Mouse (Mus musculus) hindbrain, embryonic 15.5 days (tissue): ENCODE results near the gene Clec2d. TPM values are rescaled to one million over a fixed set of nuclear protein-coding genes. Genes with fewer than 3 reads are reported as not detected.

Experiments
- ATAC-seq: fragments of 200-750 bp; cut with Nextera tagmentation; 2 replicates; pipeline ENCODE4 v1.8.0; 2017; ENCODE audit warnings: low read depth, moderate number of reproducible peaks, moderate TSS enrichment; ENCODE audit not compliant: low FRiP score
- H3K27ac ChIP-seq: fragments of 300-500 bp; sonication (generic); replicated peaks from 2 replicates; pipeline ENCODE4 v1.5.1; 2015; ENCODE audit warnings: mild to moderate bottlenecking, inconsistent platforms
- H3K27me3 ChIP-seq: fragments of 300-500 bp; sonication (generic); 2 replicates; pipeline ENCODE4 v1.6.1; 2015; ENCODE audit warnings: control low read depth, inconsistent platforms
- H3K36me3 ChIP-seq: fragments of 300-500 bp; sonication (generic); 2 replicates; pipeline ENCODE4 v1.6.1; 2015; ENCODE audit warnings: control low read depth, inconsistent platforms
- H3K4me1 ChIP-seq: fragments of 300-500 bp; sonication (generic); replicated peaks from 2 replicates; pipeline ENCODE4 v1.6.1; 2015; ENCODE audit warnings: control low read depth, inconsistent platforms
- H3K4me2 ChIP-seq: fragments of 300-500 bp; sonication (generic); 2 replicates; pipeline ENCODE4 v1.6.1; 2015; ENCODE audit warnings: moderate library complexity, mild to moderate bottlenecking, inconsistent platforms
- H3K4me3 ChIP-seq: fragments of 300-500 bp; sonication (generic); 2 replicates; pipeline ENCODE4 v1.5.1; 2015; ENCODE audit warnings: mild to moderate bottlenecking, inconsistent platforms
- H3K9ac ChIP-seq: fragments of 300-500 bp; sonication (generic); 2 replicates; pipeline ENCODE4 v1.6.1; 2015; ENCODE audit warnings: inconsistent platforms
- H3K9me3 ChIP-seq: fragments of 300-500 bp; sonication (generic); 2 replicates; pipeline ENCODE4 v1.6.1; 2016; ENCODE audit warnings: control low read depth, inconsistent platforms
- WGBS: fragments of 180-500 bp; shearing (Covaris S2); methylation state at CpG from one replicate; pipeline ENCODE4 v1.1.7; 2015; 5-methylcytosine and 5-hydroxymethylcytosine counted together
- microRNA-seq: library from miRNA; unstranded; fragments of <30 nt; microRNA quantifications from one replicate; pipeline ENCODE4, GENCODE M21; 2016
- polyA plus RNA-seq: library from polyadenylated mRNA; unstranded; fragments of >200 nt; fragmentation: Nextera tagmentation; extraction: Ambion mirVana; gene quantifications from 2 replicates; pipeline ENCODE4 v1.2.1, GENCODE M21; 2015

Gene Clec2d
- polyA plus RNA-seq, 1 experiment from 2014 or later = 0.12 TPM

DNA sequence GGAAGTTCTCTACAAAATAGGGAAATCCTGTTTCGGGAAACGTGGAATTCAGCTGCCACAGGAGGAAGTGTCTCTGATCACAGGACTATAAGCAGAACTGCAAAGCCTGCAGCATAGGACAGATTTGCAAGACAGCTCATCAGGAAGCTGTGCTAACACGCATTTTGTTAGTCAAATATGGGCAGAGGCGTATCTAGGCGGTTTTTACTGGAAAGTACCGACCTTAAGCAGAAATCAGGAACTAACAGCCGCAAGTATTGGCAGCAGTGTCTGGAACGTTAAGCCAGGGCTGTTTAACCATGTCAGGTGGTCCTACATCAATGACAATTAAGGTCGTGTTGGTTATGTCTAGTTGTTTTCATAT, 52.4 kb downstream of the Clec2d start:
- ATAC-seq = no peak
- no peak overlapping the region for H3K9ac ChIP-seq
- 81% methylated on average over 9 of the region's 9 CpGs for WGBS

DNA sequence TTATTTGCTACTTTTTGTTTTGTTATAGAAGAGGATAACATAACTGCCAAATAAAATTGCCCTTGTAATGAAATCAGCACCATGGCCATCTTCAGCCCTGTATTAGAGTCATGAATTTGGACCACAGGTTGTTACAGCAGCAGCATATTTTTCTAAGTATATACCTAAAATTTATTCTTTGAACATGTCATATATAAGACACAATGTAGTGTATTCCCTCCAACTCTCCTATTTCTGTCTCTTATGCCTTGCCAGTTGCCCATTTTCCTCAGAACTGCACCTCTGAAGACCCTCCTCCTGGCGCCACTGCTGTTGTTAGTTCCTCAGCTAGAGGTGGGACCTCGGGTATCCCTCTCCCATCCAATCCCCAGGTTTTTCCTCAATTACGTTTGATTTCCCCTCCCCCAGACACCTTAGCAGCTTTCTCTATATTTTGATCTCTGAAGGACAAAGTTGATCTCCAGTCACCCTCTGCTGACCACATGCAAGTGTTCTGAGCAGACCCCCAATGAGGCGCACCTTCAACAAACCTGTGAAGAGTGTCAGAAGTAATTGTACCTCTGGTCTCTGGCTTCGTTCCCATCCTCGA, 53.0 kb downstream of the Clec2d start:
- WGBS = 89% methylated on average over 6 of the region's 6 CpGs
- no peaks in the 10 kb centered on the region for H3K27me3 ChIP-seq
- H3K9ac ChIP-seq = no peak overlapping the region
- H3K27ac ChIP-seq = no peak overlapping the region
- no peak overlapping the region for H3K4me3 ChIP-seq
- no peaks in the 10 kb centered on the region for H3K9me3 ChIP-seq
- ATAC-seq = no peak
- H3K4me2 ChIP-seq = no peak overlapping the region
- H3K4me1 ChIP-seq = 0 out of 2 replicates have a peak, but pooled peaks cover 2% of the 10 kb centered on the region
- no peaks in the 10 kb centered on the region for H3K36me3 ChIP-seq

More for the DNA sequence above, 52.4 kb downstream of the Clec2d start:
- 0 out of 2 replicates have a peak, but pooled peaks cover 2% of the 10 kb centered on the region for H3K4me1 ChIP-seq
- H3K27ac ChIP-seq = no peak overlapping the region
- H3K27me3 ChIP-seq = no peaks in the 10 kb centered on the region
- no peak overlapping the region for H3K4me3 ChIP-seq
- no peaks in the 10 kb centered on the region for H3K36me3 ChIP-seq
- no peak overlapping the region for H3K4me2 ChIP-seq
- no peaks in the 10 kb centered on the region for H3K9me3 ChIP-seq

DNA sequence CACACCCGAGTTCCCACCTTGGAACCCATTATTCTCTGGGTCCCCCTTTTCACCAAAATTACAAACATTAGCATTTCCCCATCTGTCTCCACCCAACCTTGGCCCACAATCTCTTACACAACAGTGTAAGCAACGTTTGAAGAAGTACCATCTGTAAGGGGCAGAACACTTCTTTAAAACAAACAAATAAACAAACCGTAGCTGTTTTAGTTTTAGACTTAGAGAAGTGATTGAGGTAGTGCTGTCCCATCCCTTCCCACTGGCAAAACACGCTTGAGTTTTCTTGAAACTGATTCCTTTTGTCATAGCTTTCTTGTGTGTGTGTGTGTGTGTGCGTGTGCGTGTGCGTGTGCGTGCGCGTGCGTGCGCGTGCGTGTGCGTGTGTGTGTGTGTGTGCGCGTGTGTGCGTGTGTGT, 53.5 kb downstream of the Clec2d start:
- WGBS = 84% methylated on average over 18 of the region's 18 CpGs
- Histone ChIP-seq H3K9ac (no peak overlapping the region), H3K9me3 (no peaks in the 10 kb centered on the region), H3K27ac (no peak overlapping the region), H3K4me1 (0 out of 2 replicates have a peak, but pooled peaks cover 2% of the 10 kb centered on the region), H3K4me2 (no peak overlapping the region), H3K4me3 (no peak overlapping the region), H3K36me3 (no peaks in the 10 kb centered on the region), H3K27me3 (no peaks in the 10 kb centered on the region)
- ATAC-seq = no peak

DNA sequence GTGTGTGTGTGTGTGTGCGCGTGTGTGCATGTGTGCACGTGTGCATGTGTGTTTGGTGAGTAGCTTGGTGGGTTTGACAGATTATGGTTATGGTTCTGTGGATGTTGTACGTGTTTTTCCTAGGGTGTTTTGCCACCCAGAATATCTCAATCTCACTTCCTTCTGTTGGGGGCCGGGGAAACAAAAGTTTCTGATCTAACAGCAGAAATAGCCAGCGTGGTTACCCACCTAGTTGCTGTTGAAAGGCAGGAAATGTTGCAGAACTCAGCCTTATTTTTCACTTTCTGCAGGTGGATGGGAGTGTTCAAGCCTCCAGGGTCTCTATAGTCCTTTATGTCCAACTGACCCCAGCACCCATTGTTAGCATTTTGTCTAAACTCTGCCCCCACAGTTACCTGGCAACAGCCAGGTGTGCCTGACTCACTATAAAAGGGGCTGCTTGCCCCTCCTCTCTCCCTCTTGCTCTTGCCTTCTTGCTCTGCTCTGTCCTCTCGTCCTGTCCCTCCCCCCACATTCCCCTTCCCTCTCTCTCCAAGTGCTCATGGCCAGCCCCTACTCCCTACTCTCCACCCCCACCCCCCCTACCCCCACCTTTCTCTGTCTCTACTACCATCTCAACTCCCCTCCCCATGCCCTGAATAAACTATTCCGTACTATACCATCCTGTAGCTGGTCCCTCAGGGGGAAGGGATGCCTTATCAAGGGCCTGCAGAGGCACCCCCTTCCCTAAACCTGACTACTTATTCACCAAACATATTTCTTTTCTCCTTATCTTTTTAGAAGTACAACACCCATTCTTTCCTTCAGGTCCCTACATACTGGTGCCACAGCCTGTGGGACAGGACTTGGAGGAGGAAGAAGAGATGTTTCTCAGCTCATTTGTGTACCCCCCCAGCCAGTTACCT, 54.3 kb downstream of the Clec2d start:
- Histone ChIP-seq H3K9ac (no peak overlapping the region), H3K4me3 (no peak overlapping the region), H3K4me1 (0 out of 2 replicates have a peak, but pooled peaks cover 2% of the 10 kb centered on the region), H3K27ac (no peak overlapping the region), H3K36me3 (no peaks in the 10 kb centered on the region), H3K9me3 (no peaks in the 10 kb centered on the region), H3K4me2 (no peak overlapping the region), H3K27me3 (no peaks in the 10 kb centered on the region)
- ATAC-seq = no peak
- WGBS = 77% methylated on average over 8 of the region's 8 CpGs

DNA sequence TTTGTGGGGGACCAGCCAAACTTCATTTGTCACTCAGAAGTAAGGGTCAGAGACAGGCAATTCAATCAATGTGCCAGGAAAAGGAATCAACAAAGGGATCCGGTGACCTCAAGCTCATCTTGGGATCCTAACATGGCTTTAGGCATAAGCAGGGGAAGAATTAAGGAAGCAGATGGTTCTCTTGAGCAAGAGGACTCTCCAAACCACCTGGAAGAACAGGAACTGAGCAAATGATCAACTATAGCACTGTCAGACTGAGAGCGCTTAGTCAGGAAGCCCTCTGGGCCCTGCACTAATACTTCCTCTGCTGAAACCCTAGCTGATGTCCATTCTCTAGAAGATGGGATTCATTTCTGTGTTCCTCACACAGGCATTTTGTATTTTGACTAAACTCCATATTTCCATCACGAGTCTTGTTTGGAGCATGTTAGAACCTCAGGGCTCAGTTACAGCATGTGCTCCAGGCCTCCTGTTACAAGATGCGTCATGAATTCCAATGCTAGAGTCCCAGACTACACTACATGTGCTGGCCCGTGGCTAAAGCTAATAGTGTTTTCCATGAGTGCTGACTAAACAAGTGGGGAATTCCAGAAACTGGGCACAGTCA, 55.5 kb downstream of the Clec2d start:
- 93% methylated on average over 5 of the region's 5 CpGs for WGBS
- Histone ChIP-seq H3K4me2 (no peak overlapping the region), H3K4me1 (0 out of 2 replicates have a peak, but pooled peaks cover 2% of the 10 kb centered on the region), H3K27me3 (no peaks in the 10 kb centered on the region), H3K9me3 (no peaks in the 10 kb centered on the region), H3K36me3 (no peaks in the 10 kb centered on the region), H3K4me3 (no peak overlapping the region), H3K27ac (no peak overlapping the region), H3K9ac (no peak overlapping the region)
- ATAC-seq = no peak

Small RNA genes lying within 50 kb of the gene (microRNA-seq; reads per million reads assigned to microRNA genes)
- not detected for gene Gm27514

Other genes with a start within 250 kb of the Clec2d start
- not detected in 2 replicates for gene Clec2g, start 246.2 kb upstream of the Clec2d start, polyA plus RNA-seq
- 0.34 and 0.51 TPM in 2 replicates for gene Klrb1f, start 134.7 kb upstream of the Clec2d start, polyA plus RNA-seq
- gene Clec2e, start 79.7 kb upstream of the Clec2d start, polyA plus RNA-seq = not detected in 2 replicates
- gene Cd69, start 94.8 kb downstream of the Clec2d start, polyA plus RNA-seq = not detected in 2 replicates
- gene 4922502D21Rik, start 151.2 kb downstream of the Clec2d start, polyA plus RNA-seq = not detected in 2 replicates
- 0.32 and 0.46 TPM in 2 replicates for gene Clec12a, start 162.1 kb downstream of the Clec2d start, polyA plus RNA-seq
- 0.26 and 0.71 TPM in 2 replicates for gene Clec12b, start 205.3 kb downstream of the Clec2d start, polyA plus RNA-seq
- 1.0 and 1.2 TPM in 2 replicates for gene Clec1b, start 216.7 kb downstream of the Clec2d start, polyA plus RNA-seq
- 0.13 and 0.16 TPM in 2 replicates for gene Clec9a, start 228.2 kb downstream of the Clec2d start, polyA plus RNA-seq